Mouse (Mus musculus) kidney, adult 2 months (tissue): Measurements from ENCODE around the gene Cyren. TPM values are rescaled to one million over a fixed set of nuclear protein-coding genes. Genes with fewer than 3 reads are reported as not detected.
A peak's percentile ranks its signal among the peaks of the same experiment; 100 is the strongest.

ENCODE experiments used
- DNase-seq: peaks from one replicate; pipeline ENCODE4 v3.0.0; 2021
- H3K27ac ChIP-seq: fragments of 200-500 bp; 2 replicates; pipeline ENCODE4 v1.5.1; 2012; ENCODE audit warnings: low read depth, low read length, control low read depth, inconsistent platforms; ENCODE audit not compliant: insufficient read depth
- H3K27me3 ChIP-seq: fragments of 200-500 bp; replicated peaks from 2 replicates; pipeline ENCODE4 v1.6.1; 2012; ENCODE audit warnings: mild to moderate bottlenecking, moderate library complexity, low read length, inconsistent platforms; ENCODE audit not compliant: control insufficient read depth, insufficient read depth
- H3K36me3 ChIP-seq: fragments of 200-500 bp; 2 replicates; pipeline ENCODE4 v1.6.1; 2012; ENCODE audit warnings: mild to moderate bottlenecking, moderate library complexity, low read length, inconsistent platforms; ENCODE audit not compliant: control insufficient read depth, insufficient read depth
- H3K4me1 ChIP-seq: fragments of 200-500 bp; 2 replicates; pipeline ENCODE4 v1.6.1; 2011; ENCODE audit warnings: low read length; ENCODE audit not compliant: control insufficient read depth, insufficient read depth
- H3K4me3 ChIP-seq: fragments of 200-500 bp; 2 replicates; pipeline ENCODE4 v1.5.1; 2011; ENCODE audit warnings: mild to moderate bottlenecking, low read depth, low read length, control low read depth; ENCODE audit not compliant: insufficient read depth
- CTCF ChIP-seq: fragments of 200-500 bp; conservative IDR thresholded peaks from 2 replicates; pipeline ENCODE4 v1.5.1; 2011; ENCODE audit warnings: low read depth, mild to moderate bottlenecking, control low read depth, low read length, moderate library complexity, mixed read lengths; ENCODE audit not compliant: insufficient read depth, insufficient read length
- POLR2A ChIP-seq: fragments of 200-500 bp; IDR thresholded peaks from one replicate; pipeline ENCODE4 v1.6.1; 2011; ENCODE audit warnings: low read depth, low read length, control low read depth
- WGBS: fragments of 180-500 bp; shearing (Covaris S2); methylation state at CpG from one replicate; pipeline ENCODE4 v1.1.7; 2018; 5-methylcytosine and 5-hydroxymethylcytosine counted together
- polyA plus RNA-seq: library from polyadenylated mRNA; depleted of rRNA; stranded (reverse); fragments of >200 nt; gene quantifications from 2 replicates; pipeline ENCODE4 v1.2.3, GENCODE M21; 2012

Cyren gene
- polyA plus RNA-seq, 1 experiment, result 6.7 TPM

DNA sequence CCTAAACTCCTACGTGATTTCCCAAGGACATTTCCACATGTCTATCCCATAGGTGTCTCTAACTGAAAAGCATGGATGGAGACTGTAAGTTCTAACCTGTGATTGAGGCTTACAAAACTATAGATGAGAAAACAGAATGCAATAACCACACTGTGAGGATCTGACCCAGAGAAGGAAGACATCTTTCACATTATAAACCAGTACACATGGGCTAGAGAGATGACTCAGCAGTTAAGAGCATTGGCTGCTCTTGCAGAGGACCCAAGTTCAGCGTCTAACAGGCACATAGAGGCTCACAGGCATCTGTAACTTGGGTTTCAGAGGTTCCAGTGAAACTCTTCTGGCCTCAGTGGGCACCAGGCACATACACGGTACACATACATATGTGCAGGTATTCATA is 36.6 kb upstream of the Cyren start:
- Histone ChIP-seq H3K4me1 (peaks cover 5% of the 10 kb centered on the region; the same call in 1 of the 2 replicates), H3K27me3 (no peaks in the 10 kb centered on the region), H3K36me3 (no peaks in the 10 kb centered on the region), H3K27ac (no peak overlapping the region), H3K4me3 (no peak overlapping the region)
- 79% methylated on average over 3 of the region's 3 CpGs for WGBS
- no peak for DNase-seq
- TF ChIP-seq CTCF, result no peak
- TF ChIP-seq POLR2A, result no peak

DNA sequence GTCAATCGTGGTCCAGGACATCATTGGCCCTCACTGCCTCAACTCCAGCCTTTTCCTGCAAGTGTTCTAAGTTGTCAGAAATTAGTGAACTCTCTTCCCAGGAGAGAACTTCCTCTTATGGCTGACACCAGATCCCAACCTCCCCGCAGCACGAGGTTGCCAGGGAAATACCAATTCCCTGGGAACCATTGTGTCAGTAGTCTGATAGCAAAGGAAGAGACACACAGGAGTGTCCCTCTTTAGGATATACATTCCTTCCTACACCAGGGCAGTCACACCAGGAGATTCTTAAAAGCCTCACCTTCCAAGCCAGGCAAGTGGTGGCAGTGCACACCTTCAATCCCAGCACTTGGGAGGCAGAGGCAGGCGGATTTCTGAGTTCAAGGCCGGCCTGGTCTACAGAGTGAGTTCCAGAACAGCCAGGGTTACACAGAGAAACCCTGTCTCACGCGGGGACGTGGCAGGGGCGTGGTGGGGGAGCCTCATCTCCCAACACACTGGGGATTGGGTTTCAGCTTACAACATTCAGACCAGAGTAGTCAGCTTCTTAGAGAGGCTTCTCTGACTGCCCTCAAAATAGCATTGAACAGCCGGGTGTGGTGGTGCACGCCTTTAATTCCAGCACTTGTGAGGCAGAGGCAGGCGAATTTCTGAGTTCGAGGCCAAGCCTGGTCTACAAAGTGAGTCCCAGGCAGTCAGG is 35.6 kb upstream of the Cyren start:
- Histone ChIP-seq H3K4me1 (peaks cover 10% of the 10 kb centered on the region; the same call in 1 of the 2 replicates), H3K36me3 (no peaks in the 10 kb centered on the region), H3K4me3 (no peak overlapping the region), H3K27me3 (no peaks in the 10 kb centered on the region), H3K27ac (no peak overlapping the region)
- 77% methylated on average over 13 of the region's 13 CpGs for WGBS
- DNase-seq, result no peak
- TF ChIP-seq POLR2A (no peak), CTCF (no peak)

DNA sequence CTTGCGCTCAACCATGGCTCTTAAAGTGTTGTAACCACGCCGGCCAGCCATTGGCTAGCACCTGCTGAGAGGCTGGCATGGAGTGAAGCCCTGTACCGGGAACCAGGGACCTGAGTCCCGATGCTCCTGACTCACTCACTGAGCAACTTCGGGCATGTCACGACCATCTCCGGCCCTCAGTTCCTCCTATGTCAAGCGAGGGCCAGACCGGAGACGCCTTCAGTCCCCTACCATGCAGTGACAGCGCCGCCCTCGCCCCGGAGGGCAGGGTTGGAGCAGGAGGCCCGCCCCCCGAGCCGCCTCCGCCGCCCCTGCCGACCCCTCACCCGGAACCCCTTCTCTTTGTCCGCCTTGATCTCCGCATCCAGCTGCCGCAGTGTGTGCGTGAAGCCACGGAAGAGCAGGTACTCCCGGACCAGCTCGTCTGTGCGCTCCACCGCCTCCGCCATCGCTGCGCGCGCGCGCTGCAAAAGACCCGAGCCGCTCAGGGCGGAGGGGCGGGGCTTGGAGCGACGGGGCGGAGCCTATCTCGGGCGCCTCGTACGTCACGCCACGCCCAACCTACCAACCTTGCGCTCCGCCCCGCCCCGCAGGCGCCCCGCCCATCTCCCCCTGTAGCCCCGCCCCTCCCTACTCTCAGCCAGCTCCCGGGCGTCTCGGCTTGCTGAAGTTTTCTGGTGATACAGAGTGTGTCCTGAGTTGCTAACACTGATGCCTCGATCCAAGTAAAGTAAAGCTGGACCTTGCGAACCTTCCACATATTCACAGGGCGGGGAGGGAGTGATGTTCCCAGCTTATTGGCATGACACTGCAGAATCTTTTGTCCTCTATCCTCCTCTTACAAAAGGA is 32.7 kb upstream of the Cyren start, which contains the start of gene Wdr91:
TSS of gene Wdr91 (minus strand) at position 506 of the 849 bp plus-strand sequence.
- under 1% methylated on average over 64 of the region's 64 CpGs for WGBS
- Histone ChIP-seq H3K4me3 (peak within 1 kb of the TSS; percentile 73), H3K27me3 (no peaks in the 10 kb centered on the region), H3K27ac (peak within 1 kb of the TSS; percentile 52), H3K4me1 (peaks cover 27% of the 10 kb centered on the region), H3K36me3 (no peaks in the 10 kb centered on the region; the same call in 1 of the 2 replicates)
- TF ChIP-seq CTCF (no peak), POLR2A (peak; percentile 81)
- peak; percentile 96 for DNase-seq

DNA sequence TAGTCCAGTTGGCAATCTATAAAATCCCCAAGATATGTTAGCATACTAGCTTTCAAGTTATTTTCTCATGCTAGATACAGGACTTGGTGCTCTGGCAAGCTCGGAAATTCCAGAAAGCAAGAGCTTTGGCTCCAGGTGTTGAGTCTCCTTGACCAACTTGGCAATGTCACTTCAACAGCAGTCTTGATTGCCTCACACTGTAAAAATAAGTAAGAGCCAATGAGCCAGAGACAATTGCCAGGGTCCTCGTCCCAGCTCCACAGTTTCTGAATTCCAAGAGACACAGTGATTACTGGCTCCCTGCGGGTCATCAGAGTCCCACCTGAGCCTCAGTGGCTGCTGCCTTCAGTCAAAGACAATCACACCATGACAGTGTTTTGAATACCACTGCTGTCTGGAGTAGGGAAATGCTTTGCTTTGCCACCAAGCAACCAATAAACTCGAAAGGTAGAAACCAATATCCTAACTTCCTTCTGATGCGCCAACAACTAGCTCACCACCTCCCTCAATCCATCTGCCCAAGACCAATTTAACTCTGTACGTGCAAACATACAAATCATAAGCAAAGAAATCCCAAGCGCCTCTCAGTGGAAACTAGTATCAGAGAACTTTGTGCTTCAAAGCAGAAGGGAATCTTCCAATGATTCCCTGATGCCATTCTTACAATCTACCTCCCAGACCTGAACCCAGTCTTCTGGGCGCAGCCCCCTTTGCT is 31.9 kb upstream of the Cyren start:
- no peaks in the 10 kb centered on the region; the same call in 1 of the 2 replicates for H3K36me3 ChIP-seq
- no peak for TF ChIP-seq CTCF
- TF ChIP-seq POLR2A, result no peak
- H3K4me1 ChIP-seq, result peaks cover 27% of the 10 kb centered on the region
- peak overlapping the region; percentile 52 for H3K27ac ChIP-seq
- DNase-seq, result peak; percentile 57
- whole genome bisulfite sequencing, result 29% methylated on average over 8 of the region's 8 CpGs
- no peaks in the 10 kb centered on the region for H3K27me3 ChIP-seq
- H3K4me3 ChIP-seq, result peak overlapping the region; percentile 73

DNA sequence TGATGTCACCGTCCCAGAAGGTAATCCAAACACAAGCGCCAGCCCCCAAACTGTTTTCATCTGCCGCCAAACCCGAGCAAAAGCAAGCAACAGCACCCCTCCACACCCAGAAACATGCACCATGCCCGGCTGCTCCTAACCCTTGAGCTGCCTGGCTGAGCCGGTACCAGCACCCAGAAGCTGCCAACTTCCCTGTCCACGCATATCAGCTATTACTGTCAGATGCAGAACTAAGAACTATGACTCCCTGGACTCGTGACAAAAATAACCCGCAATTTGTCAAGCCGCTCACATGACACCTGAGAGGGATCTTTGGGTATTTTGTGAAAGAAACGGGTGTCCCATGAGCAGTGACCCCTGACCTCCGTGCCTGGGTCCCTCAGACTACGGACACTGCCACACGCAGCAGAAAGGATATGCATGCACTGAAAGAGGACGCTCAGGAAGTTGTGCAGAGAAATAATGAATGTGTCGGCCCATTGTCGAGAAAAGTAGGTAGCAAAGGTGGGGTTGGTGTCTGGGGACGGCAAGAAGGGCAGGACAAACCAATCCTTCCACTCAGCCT is 29.9 kb upstream of the Cyren start:
- Histone ChIP-seq H3K27me3 (no peaks in the 10 kb centered on the region), H3K27ac (peak overlapping the region; percentile 82), H3K4me1 (peaks cover 27% of the 10 kb centered on the region), H3K36me3 (no peaks in the 10 kb centered on the region; the same call in 1 of the 2 replicates), H3K4me3 (no peak overlapping the region)
- WGBS, result 53% methylated on average over 18 of the region's 18 CpGs
- DNase-seq, result peak; percentile 65
- no peak for TF ChIP-seq POLR2A
- TF ChIP-seq CTCF, result no peak

DNA sequence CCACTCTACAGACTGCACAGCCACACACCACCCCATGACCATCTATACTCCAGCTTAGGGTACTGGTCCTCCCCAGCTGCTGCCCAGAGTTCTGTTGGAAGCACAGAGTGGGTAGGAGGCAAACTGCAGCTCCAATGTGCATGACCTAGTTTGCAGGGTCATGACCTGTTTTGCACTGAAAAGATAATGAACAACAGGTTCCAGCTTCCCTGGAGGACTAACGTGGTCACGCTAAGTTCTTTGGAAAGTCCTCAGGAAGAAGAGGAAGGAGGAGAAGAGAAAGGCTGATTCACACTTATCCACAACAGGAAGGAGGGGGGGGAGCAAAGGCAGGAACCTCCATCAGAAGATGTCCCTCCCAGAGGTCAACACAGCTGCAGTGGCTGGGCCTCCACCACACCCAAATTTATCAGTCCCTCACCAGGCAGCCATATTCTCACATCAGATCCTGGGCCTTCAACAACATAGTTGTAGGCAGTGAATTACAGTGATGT is 29.3 kb upstream of the Cyren start:
- TF ChIP-seq POLR2A, result no peak
- TF ChIP-seq CTCF, result no peak
- H3K27me3 ChIP-seq, result no peaks in the 10 kb centered on the region
- 28% methylated on average over 2 of the region's 2 CpGs for WGBS
- H3K27ac ChIP-seq, result peak overlapping the region; percentile 82
- H3K4me3 ChIP-seq, result no peak overlapping the region
- H3K36me3 ChIP-seq, result no peaks in the 10 kb centered on the region; the same call in 1 of the 2 replicates
- peaks cover 27% of the 10 kb centered on the region for H3K4me1 ChIP-seq
- DNase-seq, result peak; percentile 81
